Mouse (Mus musculus): Measurements from ENCODE around the gene Mbtps1. TPM values are rescaled to one million over a fixed set of nuclear protein-coding genes. Genes with fewer than 3 reads are reported as not detected.

Mbtps1 gene
- polyA plus RNA-seq, 1 experiment from 2014 or later: 37.1 TPM

DNA sequence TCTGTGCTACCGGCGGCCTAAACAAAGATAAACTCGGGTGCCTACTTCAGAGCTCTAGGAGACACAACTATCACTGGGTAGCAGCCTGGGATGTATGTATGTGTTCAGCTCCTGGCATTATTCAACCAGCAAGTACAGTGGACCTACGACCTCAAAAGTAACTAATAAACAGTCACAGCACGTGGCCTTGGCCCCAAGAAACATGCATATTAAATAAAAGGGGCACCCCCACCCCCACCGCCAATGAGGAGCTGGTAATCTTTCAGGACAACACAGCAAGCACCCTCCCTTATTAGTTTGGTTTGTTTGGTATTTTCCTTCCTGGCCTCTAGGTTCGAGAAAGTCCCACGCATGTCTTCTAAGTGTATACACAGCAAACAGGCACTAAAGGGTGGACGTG lies 9.7 kb upstream of the Mbtps1 start:
- Histone ChIP-seq H3K9ac (ENCODE audit: low read length) (no peak overlapping the region), H3K27ac (replicated peaks) (no peak overlapping the region), H3K27me3 (ENCODE audit: control insufficient read depth, insufficient read depth, low read length) (no peaks in the 10 kb centered on the region), H3K36me3 (ENCODE audit: control insufficient read depth, insufficient read depth, low read length) (peaks cover 16% of the 10 kb centered on the region), H3K9me3 (ENCODE audit: control insufficient read depth, low read length) (no peaks in the 10 kb centered on the region), H3K4me1 (replicated peaks; ENCODE audit: control insufficient read depth, insufficient read depth) (no peaks in the 10 kb centered on the region), H3K4me2 (replicated peaks; ENCODE audit: low read depth) (no peak overlapping the region), H3K4me3 (ENCODE audit: low read depth, low read length) (no peak overlapping the region)
- 82% methylated on average over 9 of the region's 9 CpGs for WGBS
- TF ChIP-seq EP300 (optimal IDR thresholded peaks at IDR 0.05): no peak
- no peak for TF ChIP-seq CTCF (IDR thresholded peaks at IDR 0.05; ENCODE audit: low read depth)
- ATAC-seq (ENCODE audit: low FRiP score, low TSS enrichment): no peak
- no peak for DNase-seq (ENCODE audit: low spot score)

DNA sequence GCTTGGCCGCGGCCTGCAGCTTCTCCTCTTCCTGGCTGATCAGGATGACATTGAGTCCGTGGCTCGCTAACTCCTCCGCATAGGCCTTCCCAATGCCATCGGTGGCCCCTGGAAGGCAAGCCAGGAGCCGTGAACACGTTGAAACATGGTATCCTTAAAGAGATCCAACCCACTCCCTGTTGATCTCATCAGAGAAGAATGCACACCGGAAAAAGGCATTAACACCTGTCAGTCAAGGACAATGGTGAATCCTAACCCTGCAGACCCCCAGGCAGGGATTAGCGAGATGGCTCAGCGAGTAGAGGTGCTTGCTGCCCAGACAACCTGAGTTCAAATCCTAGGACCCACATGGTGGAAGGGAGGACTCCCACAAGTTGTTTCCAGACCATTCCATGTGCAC lies 7.8 kb upstream of the Mbtps1 start:
- 72% methylated on average over 11 of the region's 11 CpGs for WGBS
- DNase-seq (ENCODE audit: low spot score) (no peak), ATAC-seq (ENCODE audit: low FRiP score, low TSS enrichment) (no peak)
- Histone ChIP-seq H3K27me3 (ENCODE audit: control insufficient read depth, insufficient read depth, low read length) (no peaks in the 10 kb centered on the region), H3K4me3 (ENCODE audit: low read depth, low read length) (no peak overlapping the region), H3K36me3 (ENCODE audit: control insufficient read depth, insufficient read depth, low read length) (peaks cover 19% of the 10 kb centered on the region), H3K9ac (ENCODE audit: low read length) (no peak overlapping the region), H3K4me1 (replicated peaks; ENCODE audit: control insufficient read depth, insufficient read depth) (no peaks in the 10 kb centered on the region), H3K27ac (replicated peaks) (no peak overlapping the region), H3K4me2 (replicated peaks; ENCODE audit: low read depth) (no peak overlapping the region), H3K9me3 (ENCODE audit: control insufficient read depth, low read length) (no peaks in the 10 kb centered on the region)
- TF ChIP-seq EP300 (optimal IDR thresholded peaks at IDR 0.05) (no peak), CTCF (IDR thresholded peaks at IDR 0.05; ENCODE audit: low read depth) (no peak)

DNA sequence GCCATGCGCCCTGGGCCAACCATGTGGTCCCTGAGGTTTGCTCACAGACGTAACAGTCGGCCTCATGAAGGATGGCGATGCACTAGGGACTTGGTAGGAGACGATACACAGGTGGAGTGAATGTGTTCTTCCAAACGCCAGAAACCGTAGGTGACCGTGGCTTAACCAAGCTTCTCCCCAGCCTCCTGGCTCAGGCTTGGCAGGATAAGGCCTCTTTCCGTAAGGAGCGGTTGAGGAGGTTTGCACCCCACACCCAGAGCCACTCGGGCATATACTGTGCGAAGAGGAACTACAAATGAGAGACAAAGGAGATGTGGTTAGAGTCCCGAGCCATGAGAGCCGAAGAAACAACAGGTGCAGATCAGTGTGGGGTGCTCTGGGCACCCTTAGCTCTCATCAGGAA lies 5.3 kb upstream of the Mbtps1 start:
- H3K9me3 ChIP-seq (ENCODE audit: control insufficient read depth, low read length): no peaks in the 10 kb centered on the region
- TF ChIP-seq CTCF (IDR thresholded peaks at IDR 0.05; ENCODE audit: low read depth) (no peak), EP300 (optimal IDR thresholded peaks at IDR 0.05) (no peak)
- H3K4me3 ChIP-seq (ENCODE audit: low read depth, low read length): no peak overlapping the region
- H3K4me1 ChIP-seq (replicated peaks; ENCODE audit: control insufficient read depth, insufficient read depth): no peaks in the 10 kb centered on the region; the same call in 1 of the 2 replicates
- ATAC-seq (ENCODE audit: low FRiP score, low TSS enrichment): no peak
- H3K9ac ChIP-seq (ENCODE audit: low read length): no peak overlapping the region
- no peaks in the 10 kb centered on the region for H3K27me3 ChIP-seq (ENCODE audit: control insufficient read depth, insufficient read depth, low read length)
- WGBS: 89% methylated on average over 14 of the region's 14 CpGs
- no peak overlapping the region for H3K27ac ChIP-seq (replicated peaks)
- no peak for DNase-seq (ENCODE audit: low spot score)
- peaks cover 19% of the 10 kb centered on the region for H3K36me3 ChIP-seq (ENCODE audit: control insufficient read depth, insufficient read depth, low read length)
- H3K4me2 ChIP-seq (replicated peaks; ENCODE audit: low read depth): no peak overlapping the region

DNA sequence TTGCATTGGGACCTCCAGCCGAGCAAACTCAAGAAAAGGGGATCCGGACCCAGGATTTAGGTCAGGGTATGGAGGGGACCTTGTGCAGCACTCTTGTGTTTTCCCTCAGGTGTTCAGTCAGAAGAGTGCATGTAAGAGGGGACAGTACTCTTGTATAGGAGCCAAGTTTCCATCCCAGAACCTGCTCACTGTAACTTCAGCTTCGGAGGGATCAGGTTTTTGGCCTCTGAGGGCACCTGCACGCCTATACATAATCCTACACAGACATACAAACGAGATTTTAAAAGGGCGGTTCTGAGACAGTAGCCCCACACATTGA lies 826 bp upstream of the Mbtps1 start:
- no peak for DNase-seq (ENCODE audit: low spot score)
- Histone ChIP-seq H3K4me1 (replicated peaks; ENCODE audit: control insufficient read depth, insufficient read depth) (peaks cover 2% of the 10 kb centered on the region; the same call in 1 of the 2 replicates), H3K27ac (replicated peaks) (peak overlapping the region; percentile 59; the same call in 1 of the 2 replicates), H3K27me3 (ENCODE audit: control insufficient read depth, insufficient read depth, low read length) (no peaks in the 10 kb centered on the region), H3K9me3 (ENCODE audit: control insufficient read depth, low read length) (no peaks in the 10 kb centered on the region), H3K36me3 (ENCODE audit: control insufficient read depth, insufficient read depth, low read length) (peaks cover 10% of the 10 kb centered on the region), H3K4me3 (ENCODE audit: low read depth, low read length) (no peak overlapping the region), H3K9ac (ENCODE audit: low read length) (peak overlapping the region; percentile 70), H3K4me2 (replicated peaks; ENCODE audit: low read depth) (no peak overlapping the region; the same call in 1 of the 2 replicates)
- ATAC-seq (ENCODE audit: low FRiP score, low TSS enrichment): no peak
- TF ChIP-seq EP300 (optimal IDR thresholded peaks at IDR 0.05) (no peak), CTCF (IDR thresholded peaks at IDR 0.05; ENCODE audit: low read depth) (no peak)
- 87% methylated on average over 6 of the region's 6 CpGs for WGBS

DNA sequence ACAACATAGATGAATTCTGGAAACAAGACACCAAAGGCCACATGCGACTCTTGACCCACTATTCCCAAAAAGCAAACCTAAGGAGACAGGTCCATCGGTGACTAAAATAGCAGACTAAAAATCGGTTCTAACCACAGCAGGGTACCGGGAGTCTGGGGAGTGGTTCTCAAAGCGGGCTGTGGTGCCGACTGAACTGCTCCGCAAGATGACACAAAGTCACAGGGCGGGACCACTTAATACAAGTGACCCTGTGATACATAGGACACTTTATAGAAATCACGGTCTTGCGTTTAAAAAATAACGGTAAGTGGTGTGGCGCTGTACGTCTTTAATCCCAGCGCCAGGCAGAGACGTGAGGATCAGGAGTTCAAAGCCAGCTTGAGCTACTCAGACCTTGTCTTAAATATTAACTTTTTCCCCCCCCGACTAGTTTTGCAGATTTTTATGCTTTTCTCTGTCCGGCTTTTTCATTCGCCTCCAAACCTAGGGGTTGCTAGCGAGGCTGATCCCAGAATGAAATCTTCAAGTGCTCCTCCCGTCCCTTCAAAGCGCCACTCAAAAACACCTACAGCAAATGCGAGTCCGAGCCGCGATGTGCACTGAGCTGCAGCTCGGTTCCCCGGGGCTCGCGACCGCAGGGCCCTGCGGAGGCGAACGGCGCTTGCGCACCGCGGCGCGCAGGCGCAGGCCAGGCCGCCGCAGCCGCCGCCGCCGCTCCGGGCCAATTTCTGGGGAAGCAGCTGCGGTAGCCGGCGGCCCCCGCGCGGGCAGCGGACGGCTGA lies 523 bp downstream of the Mbtps1 start:
- peak overlapping the region; percentile 76 for H3K4me3 ChIP-seq (ENCODE audit: low read depth, low read length)
- H3K27me3 ChIP-seq (ENCODE audit: control insufficient read depth, insufficient read depth, low read length): no peaks in the 10 kb centered on the region
- H3K9me3 ChIP-seq (ENCODE audit: control insufficient read depth, low read length): no peaks in the 10 kb centered on the region
- under 1% methylated on average over 54 of the region's 55 CpGs for WGBS
- peak overlapping the region; percentile 70 for H3K4me2 ChIP-seq (replicated peaks; ENCODE audit: low read depth)
- H3K4me1 ChIP-seq (replicated peaks; ENCODE audit: control insufficient read depth, insufficient read depth): peaks cover 2% of the 10 kb centered on the region; the same call in 1 of the 2 replicates
- DNase-seq (ENCODE audit: low spot score) (peak; percentile 84), ATAC-seq (ENCODE audit: low FRiP score, low TSS enrichment) (peak; percentile 88)
- 0 out of 2 replicates have a peak, but pooled peaks have one; percentile 2 for TF ChIP-seq CTCF (IDR thresholded peaks at IDR 0.05; ENCODE audit: low read depth)
- no peak for TF ChIP-seq EP300 (optimal IDR thresholded peaks at IDR 0.05)
- H3K27ac ChIP-seq (replicated peaks): peak overlapping the region; percentile 98
- H3K9ac ChIP-seq (ENCODE audit: low read length): peak overlapping the region; percentile 96
- peaks cover 3% of the 10 kb centered on the region; the same call in 1 of the 2 replicates for H3K36me3 ChIP-seq (ENCODE audit: control insufficient read depth, insufficient read depth, low read length)

DNA sequence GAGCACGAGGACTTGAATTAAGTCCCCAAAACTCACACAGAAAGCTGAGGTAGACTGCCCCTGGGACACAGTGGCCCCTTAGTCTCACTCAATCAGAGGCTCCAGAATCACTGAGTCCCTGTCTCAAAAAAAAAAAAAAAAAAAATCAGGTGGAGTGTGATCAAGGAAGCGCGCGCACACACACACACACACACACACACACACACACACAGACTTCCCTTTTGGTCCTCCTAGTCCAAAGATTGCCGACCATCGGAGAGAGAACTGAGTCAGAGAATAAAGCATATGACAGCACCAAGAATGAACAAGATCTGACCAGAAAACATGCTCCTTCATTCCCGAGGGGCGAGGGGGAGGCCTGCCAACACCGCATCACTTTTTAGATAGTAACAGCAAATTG lies 1.4 kb downstream of the Mbtps1 start:
- 64% methylated on average over 9 of the region's 9 CpGs for WGBS
- ATAC-seq (ENCODE audit: low FRiP score, low TSS enrichment) (no peak), DNase-seq (ENCODE audit: low spot score) (no peak)
- Histone ChIP-seq H3K9ac (ENCODE audit: low read length) (0 out of 2 replicates have a peak overlapping the region, but pooled peaks have one; percentile 35), H3K4me1 (replicated peaks; ENCODE audit: control insufficient read depth, insufficient read depth) (peaks cover 4% of the 10 kb centered on the region; the same call in 1 of the 2 replicates), H3K36me3 (ENCODE audit: control insufficient read depth, insufficient read depth, low read length) (0 out of 2 replicates have a peak, but pooled peaks cover under 1% of the 10 kb centered on the region), H3K4me2 (replicated peaks; ENCODE audit: low read depth) (peak overlapping the region; percentile 70), H3K27ac (replicated peaks) (no peak overlapping the region), H3K4me3 (ENCODE audit: low read depth, low read length) (peak overlapping the region; percentile 76; the same call in 1 of the 2 replicates), H3K27me3 (ENCODE audit: control insufficient read depth, insufficient read depth, low read length) (no peaks in the 10 kb centered on the region), H3K9me3 (ENCODE audit: control insufficient read depth, low read length) (no peaks in the 10 kb centered on the region)
- no peak for TF ChIP-seq CTCF (IDR thresholded peaks at IDR 0.05; ENCODE audit: low read depth)

Measured in stomach, postnatal 0 days (tissue).